Mouse (Mus musculus) G1E (cell line): ENCODE data around the gene Vmn1r69. TPM values are rescaled to one million over a fixed set of nuclear protein-coding genes. Genes with fewer than 3 reads are reported as not detected.

Source experiments
- ATAC-seq: 2 replicates; pipeline ENCODE4 v1.8.0; 2016; ENCODE audit warnings: mild to moderate bottlenecking; ENCODE audit not compliant: insufficient number of reproducible peaks, poor library complexity, low FRiP score, severe bottlenecking; ENCODE audit errors: extremely low read depth
- DNase-seq: peaks from one replicate; pipeline ENCODE4 v3.0.0; 2012; ENCODE audit warnings: low spot score
- H3K27me3 ChIP-seq: 2 replicates; pipeline ENCODE4 v1.6.1; 2012; ENCODE audit warnings: mild to moderate bottlenecking, low read length, inconsistent platforms; ENCODE audit not compliant: insufficient read depth
- H3K36me3 ChIP-seq: replicated peaks from 2 replicates; pipeline ENCODE3; 2012; ENCODE audit warnings: mild to moderate bottlenecking, inconsistent platforms
- H3K4me1 ChIP-seq: 2 replicates; pipeline ENCODE4 v1.6.1; 2012; ENCODE audit warnings: low read depth, low read length, inconsistent platforms, mixed read lengths; ENCODE audit not compliant: insufficient read depth
- H3K4me3 ChIP-seq: 2 replicates; pipeline ENCODE4 v1.5.1; 2012; ENCODE audit warnings: low read depth, mild to moderate bottlenecking, inconsistent platforms, low read length, moderate library complexity, mixed read lengths
- H3K9me3 ChIP-seq: replicated peaks from 2 replicates; pipeline ENCODE4 v1.6.1; 2012; ENCODE audit warnings: inconsistent platforms
- CTCF ChIP-seq: IDR thresholded peaks from 2 replicates; pipeline ENCODE4 v1.5.1; 2012; ENCODE audit warnings: low read depth, low read length, inconsistent platforms, mixed read lengths
- GATA1 ChIP-seq: IDR thresholded peaks from 2 replicates; pipeline ENCODE4 v1.6.1; 2012; ENCODE audit warnings: borderline replicate concordance, low read length, inconsistent platforms, mixed read lengths
- GATA2 ChIP-seq: IDR thresholded peaks from 2 replicates; pipeline ENCODE4 v1.6.1; 2012; ENCODE audit warnings: low read depth, low read length, inconsistent platforms, borderline replicate concordance
- POLR2AphosphoS5 ChIP-seq: IDR thresholded peaks from 2 replicates; pipeline ENCODE4 v1.6.1; 2012; ENCODE audit warnings: low read depth, low read length, inconsistent platforms; ENCODE audit not compliant: insufficient replicate concordance
- TAL1 ChIP-seq: conservative IDR thresholded peaks from 2 replicates; pipeline ENCODE4 v1.6.1; 2012; ENCODE audit warnings: low read depth, low read length, inconsistent platforms, mixed read lengths
- polyA plus RNA-seq: library from polyadenylated mRNA; stranded (reverse); fragments of >175 nt; gene quantifications from 2 replicates; pipeline ENCODE4 v1.2.3, GENCODE M21; 2012
- total RNA-seq, 2 experiments: library from RNA; stranded (forward) in 1 of 2; stranded (reverse) in 1 of 2; fragments of 200-1000 nt in 1 of 2; fragments of >200 nt in 1 of 2; fragmentation: Nextera tagmentation in 1 of 2; gene quantifications; 2 replicates each; pipeline ENCODE4 v1.2.3; 2014 to 2017

Gene Vmn1r69
- total RNA-seq (2014; fragmentation: Nextera tagmentation) (not detected in 2 replicates), total RNA-seq (2017) (0.12 and 0.55 TPM in 2 replicates), polyA plus RNA-seq (not detected in 2 replicates)

DNA sequence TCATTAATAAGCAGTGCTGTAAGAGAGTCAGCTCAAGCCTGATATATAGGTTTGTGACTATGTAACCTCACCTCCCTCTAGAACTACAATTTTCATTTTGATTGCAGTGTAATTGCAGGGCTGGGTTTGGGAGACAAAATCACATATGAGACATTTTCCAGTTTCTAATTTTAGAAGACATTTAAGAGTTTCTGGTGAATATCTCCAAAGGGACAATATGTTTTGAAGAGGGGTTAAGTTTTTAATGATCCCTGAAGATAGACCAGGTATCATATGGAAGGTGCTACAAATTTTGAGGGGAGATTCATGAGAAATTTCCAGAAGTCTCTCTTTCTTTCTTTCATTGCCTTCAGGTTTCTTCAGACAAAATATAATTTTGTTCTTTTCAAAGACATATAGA lies at the start of gene Vmn1r69:
TSS of gene Vmn1r69 (minus strand) at position 101 of the 400 bp plus-strand sequence.
- no peaks in the 10 kb centered on the region for H3K4me1 ChIP-seq
- ATAC-seq (no peak), DNase-seq (no peak)
- no peaks in the 10 kb centered on the region for H3K27me3 ChIP-seq
- H3K9me3 ChIP-seq: no peaks in the 10 kb centered on the region
- H3K36me3 ChIP-seq: no peaks in the 10 kb centered on the region
- TF ChIP-seq GATA2 (no peak), TAL1 (no peak), POLR2AphosphoS5 (no peak), CTCF (no peak), GATA1 (no peak)
- H3K4me3 ChIP-seq: no peak within 1 kb of the TSS

- no peaks in the 10 kb centered on the region for H3K27me3 ChIP-seq
- TF ChIP-seq CTCF (no peak), GATA2 (no peak), POLR2AphosphoS5 (no peak), GATA1 (no peak), TAL1 (no peak)
- ATAC-seq: no peak
Measured at GRCm38 (mm10) chr7:10631232-10631631, 17.8 kb upstream of the Vmn1r69 start, which contains the start of gene Vmn1r70. Gene Vmn1r70 (plus strand): TSS chr7:10631532.

DNA sequence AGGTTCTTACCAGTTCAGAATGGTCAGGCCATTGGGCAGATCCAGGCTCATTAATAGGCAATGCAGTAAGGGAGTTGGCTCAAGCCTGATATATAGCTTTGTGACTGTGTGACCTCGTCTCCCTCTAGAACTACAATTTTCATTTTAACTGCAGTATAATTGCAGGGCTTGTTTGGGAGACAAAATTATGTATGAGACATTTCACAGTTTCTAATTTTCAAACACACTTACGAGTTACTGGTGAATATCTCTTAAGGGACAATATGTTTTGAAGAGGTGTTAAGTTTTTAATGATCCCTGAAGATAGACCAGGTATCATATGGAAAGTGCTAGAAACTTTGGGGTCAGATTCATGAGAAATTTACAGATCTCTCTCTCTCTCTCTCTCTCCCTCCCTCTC lies 55.1 kb downstream of the Vmn1r69 start, which contains the start of gene Vmn1r68:
TSS of gene Vmn1r68 (minus strand) at position 101 of the 400 bp plus-strand sequence.
- Histone ChIP-seq H3K27me3 (no peaks in the 10 kb centered on the region), H3K4me3 (no peak within 1 kb of the TSS), H3K36me3 (no peaks in the 10 kb centered on the region), H3K9me3 (no peaks in the 10 kb centered on the region), H3K4me1 (no peaks in the 10 kb centered on the region)
- TF ChIP-seq GATA1: no peak
- no peak for TF ChIP-seq TAL1
- TF ChIP-seq GATA2: no peak
- no peak for TF ChIP-seq CTCF
- TF ChIP-seq POLR2AphosphoS5: no peak
- DNase-seq (no peak), ATAC-seq (no peak)

More at GRCm38 (mm10) chr7:10631232-10631631, 17.8 kb upstream of the Vmn1r69 start, which contains the start of gene Vmn1r70:
- no peaks in the 10 kb centered on the region for H3K36me3 ChIP-seq
- H3K4me1 ChIP-seq: no peaks in the 10 kb centered on the region
- no peaks in the 10 kb centered on the region for H3K9me3 ChIP-seq
- no peak for DNase-seq
- H3K4me3 ChIP-seq: no peak within 1 kb of the TSS

Other genes starting within 250 kb of the Vmn1r69 start
- not detected in 2 replicates for gene Vmn1r67, start 170.3 kb downstream of the Vmn1r69 start, total RNA-seq (2014; fragmentation: Nextera tagmentation)
- 0.05 TPM in 1 of 2 replicates, not detected in the other for gene Vmn1r67, start 170.3 kb downstream of the Vmn1r69 start, total RNA-seq (2017)
- not detected in 2 replicates for gene Vmn1r67, start 170.3 kb downstream of the Vmn1r69 start, polyA plus RNA-seq
- not detected in 2 replicates for gene Zik1, start 118.3 kb downstream of the Vmn1r69 start, total RNA-seq (2014; fragmentation: Nextera tagmentation)
- gene Zik1, start 118.3 kb downstream of the Vmn1r69 start, total RNA-seq (2017): 0.06 and 0.22 TPM in 2 replicates
- gene Zik1, start 118.3 kb downstream of the Vmn1r69 start, polyA plus RNA-seq: not detected in 2 replicates
- gene Vmn1r68, start 55.2 kb downstream of the Vmn1r69 start, total RNA-seq (2014; fragmentation: Nextera tagmentation): not detected in 2 replicates
- gene Vmn1r68, start 55.2 kb downstream of the Vmn1r69 start, total RNA-seq (2017): 0.05 and 0.06 TPM in 2 replicates
- not detected in 2 replicates for gene Vmn1r68, start 55.2 kb downstream of the Vmn1r69 start, polyA plus RNA-seq
- gene Vmn1r70, start 17.9 kb upstream of the Vmn1r69 start, total RNA-seq (2014; fragmentation: Nextera tagmentation): not detected in 2 replicates
- 0.27 TPM in 1 of 2 replicates, not detected in the other for gene Vmn1r70, start 17.9 kb upstream of the Vmn1r69 start, total RNA-seq (2017)
- gene Vmn1r70, start 17.9 kb upstream of the Vmn1r69 start, polyA plus RNA-seq: not detected in 2 replicates
- not detected in 2 replicates for gene Nlrp4b, start 74.1 kb upstream of the Vmn1r69 start, total RNA-seq (2014; fragmentation: Nextera tagmentation)
- gene Nlrp4b, start 74.1 kb upstream of the Vmn1r69 start, total RNA-seq (2017): 0.05 TPM in 1 of 2 replicates, not detected in the other
- gene Nlrp4b, start 74.1 kb upstream of the Vmn1r69 start, polyA plus RNA-seq: not detected in 2 replicates
- not detected in 2 replicates for gene Vmn1r71, start 140.7 kb upstream of the Vmn1r69 start, total RNA-seq (2014; fragmentation: Nextera tagmentation)
- gene Vmn1r71, start 140.7 kb upstream of the Vmn1r69 start, total RNA-seq (2017): 0.05 and 0.06 TPM in 2 replicates
- gene Vmn1r71, start 140.7 kb upstream of the Vmn1r69 start, polyA plus RNA-seq: not detected in 2 replicates